Mouse (Mus musculus): ENCODE results near the gene Prr19.

Prr19 gene

DNA sequence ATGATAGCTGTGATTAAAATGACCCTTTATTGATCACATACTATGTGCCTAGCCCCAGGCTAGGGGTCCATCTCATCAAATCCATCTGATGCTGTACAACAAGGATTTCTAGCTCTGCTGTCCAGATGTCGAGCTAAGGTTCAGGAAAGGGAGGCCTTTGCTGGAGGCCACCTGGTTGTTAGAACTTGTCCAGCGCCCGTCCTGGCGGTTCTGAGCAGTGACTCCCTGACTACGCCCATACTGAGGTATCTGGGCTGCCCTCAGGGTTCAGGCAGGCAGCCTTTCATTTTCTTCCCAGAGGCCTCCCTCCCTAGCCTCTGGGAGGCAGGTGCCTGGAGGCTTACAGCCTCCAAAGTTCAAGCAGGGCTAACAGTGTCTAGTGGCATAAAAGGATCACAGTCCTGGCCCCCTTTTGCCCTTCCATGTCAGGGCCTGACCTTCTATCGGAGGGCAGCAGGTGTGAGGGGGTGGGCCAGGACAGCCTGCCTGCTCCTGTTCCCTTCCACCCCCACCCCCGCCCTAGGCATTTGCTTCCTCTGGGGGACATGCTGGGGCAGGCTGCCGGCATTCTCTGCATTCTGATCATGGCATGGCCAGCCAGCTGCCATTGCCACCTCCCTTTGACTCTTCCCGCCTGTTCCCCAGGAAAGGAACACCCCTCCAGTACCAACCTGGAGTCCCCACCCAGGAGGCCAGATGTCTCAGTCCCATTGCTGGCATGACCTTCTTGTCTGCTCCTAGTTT, 25.5 kb upstream of the Prr19 start:
- no peak for DNase-seq

- DNase-seq = no peak
Observed at GRCm38 (mm10) chr7:25277405-25277804, 23.8 kb upstream of the Prr19 start.

DNA sequence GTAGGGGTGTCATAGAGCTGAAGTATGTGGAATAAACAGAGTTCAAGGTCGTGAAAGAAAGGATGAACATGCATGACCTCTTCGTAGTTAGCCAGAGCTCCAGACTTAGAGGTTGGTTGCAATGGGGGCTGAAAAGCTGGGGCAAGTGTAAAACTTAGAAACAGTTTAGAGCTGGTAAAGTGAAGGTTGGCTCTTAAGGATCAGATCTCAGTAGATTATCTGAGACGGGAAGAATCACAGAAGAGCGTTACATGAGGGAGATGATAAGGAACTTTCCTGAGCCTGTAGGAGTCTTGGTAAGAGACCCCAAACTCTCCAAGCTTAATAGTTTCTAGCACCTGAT, 23.2 kb upstream of the Prr19 start:
- no peak for DNase-seq

DNA sequence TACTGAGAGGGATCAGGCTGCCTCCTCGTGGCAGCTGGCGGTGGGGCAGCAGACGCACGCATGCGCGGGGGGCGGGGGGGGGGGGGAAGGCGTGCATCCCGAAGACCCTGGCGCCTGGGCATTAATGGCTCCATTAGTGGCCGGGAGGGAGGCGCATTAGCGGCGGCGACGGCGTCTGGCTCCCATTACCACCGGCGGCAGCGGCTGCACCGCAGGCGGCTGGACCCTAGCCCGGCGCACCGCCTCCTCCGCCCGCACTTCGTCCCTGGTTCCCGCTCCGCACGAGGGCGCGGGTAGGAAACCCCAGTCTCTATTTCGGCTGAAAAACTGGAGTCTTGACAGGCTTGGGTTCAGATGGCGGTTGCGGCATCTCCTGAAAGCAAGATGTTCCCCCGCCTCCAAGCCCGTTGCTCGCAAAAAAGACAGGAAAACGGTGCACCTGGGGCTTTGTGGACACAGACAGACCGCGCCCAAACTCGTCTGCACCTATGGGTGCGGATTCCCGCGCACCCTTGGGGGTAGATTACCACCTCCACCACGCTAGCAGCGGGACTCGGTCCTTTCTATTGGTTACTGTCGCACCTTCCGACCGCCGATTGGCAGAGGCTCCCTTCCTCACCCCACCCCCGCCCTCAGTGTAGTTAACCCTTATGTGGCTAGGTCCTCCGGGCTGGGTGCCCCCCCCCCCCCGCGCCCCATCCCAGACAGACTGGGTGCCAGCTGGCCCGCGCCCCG, 22.7 kb upstream of the Prr19 start:
- DNase-seq = peak; percentile 87

GRCm38 (mm10) chr7:25279076-25279860, 21.9 kb upstream of the Prr19 start:
- DNase-seq = peak; percentile 89

GRCm38 (mm10) chr7:25279861-25280791, 21.1 kb upstream of the Prr19 start:
- no peak for DNase-seq

DNA sequence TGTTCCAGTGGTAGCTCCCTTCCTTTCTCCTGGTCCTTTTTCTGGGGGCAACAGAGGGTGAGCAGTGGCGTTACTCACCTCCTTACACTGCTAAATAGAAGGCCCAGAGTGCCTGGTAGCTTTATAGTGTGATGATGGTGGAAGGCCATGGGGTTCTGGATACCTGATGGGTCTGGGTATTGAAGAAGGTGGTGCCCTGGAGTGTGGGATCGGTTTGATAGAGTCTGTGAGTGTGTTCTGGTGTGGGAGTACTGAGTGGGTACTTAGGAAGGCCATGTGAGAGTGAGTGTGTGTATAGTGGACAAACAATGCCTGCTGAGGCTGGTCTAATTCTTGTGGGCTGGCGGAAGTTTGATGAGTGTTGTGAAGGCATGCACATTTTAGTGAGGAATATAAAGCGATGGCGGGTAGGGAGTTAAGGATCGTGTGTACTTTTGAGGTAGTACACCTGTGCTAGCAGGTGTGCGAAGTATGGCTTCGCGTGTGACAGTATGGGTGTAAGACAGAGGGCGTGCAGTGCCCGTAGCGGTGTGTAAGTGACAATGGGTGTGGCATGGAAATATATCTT, 20.0 kb upstream of the Prr19 start:
- no peak for DNase-seq

- DNase-seq = peak; percentile 95
Observed at GRCm38 (mm10) chr7:25281734-25282601, 19.2 kb upstream of the Prr19 start.

DNA sequence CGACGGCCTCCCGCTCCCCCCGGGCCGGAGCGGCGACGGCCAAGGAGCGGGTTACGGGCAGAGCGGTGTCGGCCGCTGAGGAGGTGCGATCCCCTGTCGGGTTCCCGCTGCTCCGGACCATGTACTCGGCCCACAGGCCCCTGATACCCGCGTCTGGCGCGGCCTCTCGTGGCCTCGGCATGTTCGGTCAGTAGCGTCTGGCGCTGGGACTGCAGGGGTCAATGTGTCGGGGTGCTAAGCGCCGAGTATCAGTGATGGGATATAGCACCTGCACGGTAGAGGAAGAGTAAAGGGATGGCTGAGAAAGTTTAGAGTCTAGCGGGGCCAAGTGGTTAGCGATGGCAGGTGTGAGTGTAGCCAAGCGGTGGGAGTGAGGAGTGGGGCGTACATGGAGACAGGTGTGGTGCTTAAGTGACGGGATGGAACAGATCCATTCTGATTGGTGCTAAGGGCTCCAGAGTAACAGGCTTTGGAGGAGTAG, 18.4 kb upstream of the Prr19 start:
- no peak for DNase-seq

DNA sequence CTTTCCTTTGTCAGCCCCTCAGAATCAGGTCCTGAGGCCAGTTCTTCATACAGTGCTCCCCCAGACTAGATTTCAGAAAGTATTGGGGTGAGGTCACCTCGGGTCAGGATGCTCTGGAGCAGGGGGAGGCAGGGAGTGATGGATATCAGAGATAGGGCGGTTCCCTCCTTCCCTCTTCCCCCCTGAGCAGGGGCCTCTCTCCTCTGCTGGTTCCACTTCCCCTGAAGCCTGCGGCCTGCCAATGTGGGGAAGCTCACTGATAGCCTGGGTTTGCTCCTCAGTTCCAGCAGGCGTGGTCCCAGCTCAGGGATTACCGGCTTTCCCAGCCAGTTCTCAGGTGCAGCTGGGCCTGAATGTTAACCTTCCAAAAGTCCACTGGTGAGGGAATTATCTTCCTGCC, 17.6 kb upstream of the Prr19 start:
- no peak for DNase-seq

GRCm38 (mm10) chr7:25284171-25284570, 17.0 kb upstream of the Prr19 start:
- no peak for DNase-seq

DNA sequence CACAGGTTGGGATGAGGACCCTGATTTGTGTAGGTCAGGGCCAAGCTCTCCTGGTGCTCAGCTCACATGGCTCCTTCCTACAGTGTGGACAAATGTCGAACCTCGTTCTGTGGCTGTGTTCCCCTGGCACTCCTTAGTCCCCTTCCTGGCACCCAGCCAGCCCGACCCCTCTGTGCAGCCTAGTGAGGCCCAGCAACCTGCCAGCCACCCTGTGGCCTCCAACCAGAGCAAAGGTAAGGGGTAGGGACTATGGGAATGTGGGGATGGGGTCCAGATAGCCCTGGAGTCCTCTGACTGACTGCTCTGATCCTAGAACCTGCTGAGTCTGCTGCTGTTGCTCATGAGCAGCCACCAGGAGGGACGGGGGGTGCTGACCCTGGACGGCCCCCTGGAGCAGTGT, 16.4 kb upstream of the Prr19 start:
- DNase-seq = no peak

- no peak for DNase-seq
Observed at GRCm38 (mm10) chr7:25285511-25286238, 15.5 kb upstream of the Prr19 start.

GRCm38 (mm10) chr7:25286989-25287388, 14.2 kb upstream of the Prr19 start:
- no peak for DNase-seq

DNA sequence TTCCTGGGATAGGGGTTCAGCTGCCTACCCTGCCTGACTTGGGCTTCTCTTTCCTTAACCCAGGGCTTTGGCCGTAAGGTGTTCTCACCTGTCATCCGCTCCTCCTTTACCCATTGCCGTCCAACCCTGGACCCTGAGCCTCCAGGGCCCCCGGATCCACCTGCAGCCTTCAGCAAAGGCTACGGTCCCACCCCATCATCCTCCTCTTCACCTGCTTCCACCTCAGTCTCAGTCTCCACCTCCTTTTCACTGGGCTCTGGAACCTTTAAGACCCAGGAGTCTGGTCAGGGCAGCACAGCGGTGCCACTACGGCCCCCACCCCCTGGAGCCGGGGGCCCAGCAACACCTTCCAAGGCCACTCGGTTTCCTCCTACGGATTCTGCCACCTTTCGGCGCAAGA, 13.2 kb upstream of the Prr19 start:
- no peak for DNase-seq

- no peak for DNase-seq
Observed at GRCm38 (mm10) chr7:25288721-25289120, 12.5 kb upstream of the Prr19 start.

GRCm38 (mm10) chr7:25289925-25290324, 11.3 kb upstream of the Prr19 start:
- no peak for DNase-seq

- no peak for DNase-seq
Observed at GRCm38 (mm10) chr7:25290463-25290862, 10.7 kb upstream of the Prr19 start.

DNA sequence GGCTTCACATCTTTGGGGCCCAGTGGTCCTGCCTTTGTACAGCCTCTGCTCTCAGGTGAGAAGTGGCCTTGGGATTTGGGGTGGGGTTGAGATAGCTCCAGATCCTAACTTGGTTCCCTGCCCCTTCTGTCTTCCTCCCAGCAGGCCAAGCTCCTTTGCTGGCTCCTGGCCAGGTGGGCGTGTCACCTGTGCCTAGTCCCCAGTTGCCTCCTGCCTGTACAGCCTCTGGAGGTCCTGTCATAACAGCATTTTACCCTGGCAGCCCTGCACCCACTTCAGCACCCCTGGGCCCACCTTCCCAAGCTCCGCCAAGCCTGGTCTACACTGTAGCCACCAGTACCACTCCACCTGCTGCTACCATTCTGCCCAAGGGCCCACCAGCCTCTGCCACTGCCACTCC, 10.3 kb upstream of the Prr19 start:
- no peak for DNase-seq

DNA sequence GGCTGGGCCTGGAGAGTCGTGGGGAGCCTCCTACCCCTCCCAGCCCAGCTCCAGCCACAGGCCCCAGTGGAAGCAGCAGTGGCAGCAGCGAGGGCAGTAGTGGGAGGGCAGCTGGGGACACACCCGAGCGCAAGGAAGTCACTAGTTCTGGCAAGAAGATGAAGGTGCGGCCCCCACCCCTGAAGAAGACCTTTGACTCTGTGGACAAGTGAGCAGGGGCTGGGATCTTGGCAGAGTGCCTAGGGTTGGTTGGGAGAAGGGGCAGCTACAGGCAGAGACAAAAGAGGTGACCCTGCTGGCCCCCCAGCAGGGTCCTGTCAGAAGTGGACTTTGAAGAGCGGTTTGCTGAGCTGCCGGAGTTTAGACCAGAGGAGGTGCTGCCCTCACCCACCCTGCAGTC, 9.1 kb upstream of the Prr19 start:
- DNase-seq = no peak

Measured in right cerebral cortex, postnatal 25 days (tissue).